Mouse (Mus musculus) embryonic fibroblast, embryonic 13.5 days (primary cell): ENCODE results near the gene Ddx3x.

Experiments
- CTCF ChIP-seq: IDR thresholded peaks from 2 replicates; pipeline ENCODE4 v1.5.1; 2011; ENCODE audit warnings: mild to moderate bottlenecking, control low read depth, low read length, moderate library complexity, borderline replicate concordance; ENCODE audit not compliant: insufficient read depth
- POLR2A ChIP-seq: IDR thresholded peaks from 2 replicates; pipeline ENCODE4 v1.6.1; 2011; ENCODE audit warnings: low read depth, mild to moderate bottlenecking, control low read depth, low read length, moderate library complexity

DNA sequence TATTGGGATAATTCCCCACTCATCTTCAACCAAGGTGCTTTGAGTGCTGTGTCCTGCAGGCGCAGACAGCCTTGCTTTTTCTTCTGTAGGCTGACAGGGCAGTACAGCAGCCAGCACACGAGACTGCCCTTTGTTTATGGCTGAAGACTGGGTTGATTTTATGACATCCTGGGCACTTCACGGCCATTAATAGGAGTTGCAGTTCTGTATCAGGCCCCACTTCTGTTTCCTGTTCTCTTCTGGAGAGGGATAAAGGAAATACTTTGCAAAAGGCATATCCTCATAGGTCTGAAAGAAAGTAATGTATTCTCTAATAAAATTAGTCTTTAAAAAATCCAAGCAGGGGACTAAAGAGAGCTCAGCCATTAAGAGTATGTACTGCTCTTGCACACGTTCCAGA, 46.1 kb upstream of the Ddx3x start:
- TF ChIP-seq CTCF (no peak), POLR2A (no peak)
